Mouse (Mus musculus) spleen, adult 2 months (tissue): ENCODE measurements at regions not wholly inside any gene's neighbourhood (a gene's known extent, or its start where the extent isn't known, plus 50 kb on each side); places are given as distances from the start of the nearest gene placed in this dataset.
A peak's percentile ranks its signal among the peaks of the same experiment; 100 is the strongest.

Experiments used
- DNase-seq, 2 experiments: peaks; one replicate each; pipeline versions ENCODE4 v3.0.0 to v3.0.0-alpha.2; 2012 to 2021; ENCODE audit warnings: low spot score in 2 of 2, low read depth in 1 of 2
- H3K27ac ChIP-seq: fragments of 200-500 bp; 2 replicates; pipeline ENCODE4 v1.5.1; 2012; ENCODE audit warnings: low read length, inconsistent platforms; ENCODE audit not compliant: insufficient read depth
- H3K27me3 ChIP-seq: fragments of 200-500 bp; 2 replicates; pipeline ENCODE4 v1.6.1; 2012; ENCODE audit warnings: mild to moderate bottlenecking, moderate library complexity, low read length, inconsistent platforms; ENCODE audit not compliant: control insufficient read depth, insufficient read depth
- H3K36me3 ChIP-seq: fragments of 200-500 bp; 2 replicates; pipeline ENCODE4 v1.6.1; 2012; ENCODE audit warnings: mild to moderate bottlenecking, low read length, inconsistent platforms; ENCODE audit not compliant: control insufficient read depth, insufficient read depth
- H3K4me1 ChIP-seq: fragments of 200-500 bp; 2 replicates; pipeline ENCODE4 v1.6.1; 2011; ENCODE audit warnings: inconsistent platforms; ENCODE audit not compliant: control insufficient read depth, insufficient read depth, insufficient read length
- H3K4me3 ChIP-seq: fragments of 200-500 bp; 2 replicates; pipeline ENCODE4 v1.5.1; 2011; ENCODE audit warnings: mild to moderate bottlenecking, inconsistent platforms; ENCODE audit not compliant: insufficient read depth, insufficient read length; ENCODE audit errors: extremely low read depth
- CTCF ChIP-seq: fragments of 200-500 bp; IDR thresholded peaks from 2 replicates; pipeline ENCODE4 v1.5.1; 2011; ENCODE audit warnings: mild to moderate bottlenecking, inconsistent platforms; ENCODE audit not compliant: insufficient read depth, insufficient read length, insufficient replicate concordance; ENCODE audit errors: extremely low read depth
- POLR2A ChIP-seq: fragments of 200-500 bp; IDR thresholded peaks from 2 replicates; pipeline ENCODE4 v1.6.1; 2011; ENCODE audit warnings: low read depth, low read length, inconsistent platforms
- WGBS: fragments of 180-500 bp; shearing (Covaris S2); methylation state at CpG from one replicate; pipeline ENCODE4 v1.1.7; 2018; 5-methylcytosine and 5-hydroxymethylcytosine counted together

DNA sequence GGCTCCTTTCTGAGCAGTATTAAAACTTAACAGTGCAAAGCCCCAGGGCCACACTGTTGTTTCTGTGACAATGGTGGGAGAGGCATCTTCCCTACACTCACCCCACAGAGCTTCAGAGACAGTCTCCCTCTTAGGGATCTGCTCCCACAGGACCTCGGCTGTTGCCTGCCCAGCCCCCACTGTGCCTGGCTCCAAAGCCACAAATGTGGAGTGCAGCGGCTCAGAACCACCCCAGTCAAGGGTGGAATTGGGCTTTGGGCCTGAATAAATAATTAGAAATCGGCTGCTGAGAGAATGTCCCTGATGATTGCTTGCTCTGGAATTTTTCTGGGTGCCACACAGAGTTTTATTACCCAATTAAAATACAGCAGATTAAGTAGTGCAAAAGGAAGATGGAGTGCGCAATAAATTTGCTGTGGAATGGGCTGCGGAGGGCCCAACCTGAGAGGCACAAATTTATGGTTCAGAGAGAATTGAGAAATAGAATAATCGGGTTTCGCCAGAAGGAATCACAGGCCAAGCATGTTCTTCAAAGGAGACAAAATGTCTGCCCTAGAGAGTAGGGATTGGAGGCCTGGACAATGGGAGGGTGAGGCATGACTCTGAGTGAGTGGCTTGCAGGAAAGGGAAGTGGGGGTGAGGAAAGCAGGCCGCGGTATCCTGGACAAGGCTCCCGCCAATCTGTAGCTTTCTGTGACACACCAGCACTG, 56.4 kb downstream of the Cd24a start:
- WGBS = 92% methylated on average over 10 of the region's 10 CpGs
- no peaks in the 10 kb centered on the region for H3K36me3 ChIP-seq
- no peak for DNase-seq
- H3K4me3 ChIP-seq = no peak overlapping the region
- H3K27me3 ChIP-seq = no peaks in the 10 kb centered on the region
- TF ChIP-seq CTCF (no peak), POLR2A (no peak)
- H3K27ac ChIP-seq = no peak overlapping the region
- H3K4me1 ChIP-seq = no peaks in the 10 kb centered on the region

DNA sequence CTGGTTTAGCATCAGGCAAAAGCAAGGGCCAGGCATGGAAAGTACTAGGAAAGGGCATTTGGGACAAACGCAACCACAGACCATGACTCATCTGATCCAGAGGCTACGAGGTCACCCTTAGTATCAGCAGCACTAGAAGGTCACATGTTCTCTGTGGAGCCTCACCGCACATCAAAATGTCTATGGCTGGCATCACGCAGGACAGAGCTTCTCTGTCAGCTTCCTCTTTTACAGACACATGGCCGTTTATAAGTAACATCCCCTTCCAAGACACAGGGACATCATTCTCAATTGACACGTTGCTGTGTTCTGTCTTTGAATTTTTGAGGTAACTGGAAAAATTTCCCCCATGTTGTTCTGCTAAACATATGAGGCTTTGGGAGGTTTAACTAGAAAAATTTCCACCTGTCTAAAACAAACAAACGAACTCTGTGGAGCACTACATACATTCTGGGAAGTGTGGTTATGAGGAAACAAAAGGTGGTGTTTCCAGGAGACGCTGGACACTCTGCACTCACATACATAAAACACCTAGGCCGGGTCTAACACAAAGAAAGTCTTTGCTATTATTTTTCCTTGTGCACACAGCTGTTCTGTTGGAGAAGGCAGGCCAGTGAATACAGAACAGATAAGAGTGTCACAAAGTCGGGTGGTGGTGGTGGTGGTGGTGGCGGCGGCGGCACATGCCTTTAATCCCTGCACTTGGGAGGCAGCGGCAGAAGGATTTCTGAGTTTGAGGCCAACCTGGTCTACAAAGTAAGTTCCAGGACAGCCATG, 63.3 kb downstream of the Cd24a start:
- H3K27me3 ChIP-seq = no peaks in the 10 kb centered on the region
- no peak for TF ChIP-seq CTCF
- TF ChIP-seq POLR2A = no peak
- DNase-seq = peak in 1 of 2 experiments; percentile 19
- no peak overlapping the region for H3K4me3 ChIP-seq
- H3K27ac ChIP-seq = no peak overlapping the region
- H3K36me3 ChIP-seq = no peaks in the 10 kb centered on the region
- WGBS = 51% methylated on average over 14 of the region's 14 CpGs
- peaks cover 4% of the 10 kb centered on the region; the same call in 1 of the 2 replicates for H3K4me1 ChIP-seq

DNA sequence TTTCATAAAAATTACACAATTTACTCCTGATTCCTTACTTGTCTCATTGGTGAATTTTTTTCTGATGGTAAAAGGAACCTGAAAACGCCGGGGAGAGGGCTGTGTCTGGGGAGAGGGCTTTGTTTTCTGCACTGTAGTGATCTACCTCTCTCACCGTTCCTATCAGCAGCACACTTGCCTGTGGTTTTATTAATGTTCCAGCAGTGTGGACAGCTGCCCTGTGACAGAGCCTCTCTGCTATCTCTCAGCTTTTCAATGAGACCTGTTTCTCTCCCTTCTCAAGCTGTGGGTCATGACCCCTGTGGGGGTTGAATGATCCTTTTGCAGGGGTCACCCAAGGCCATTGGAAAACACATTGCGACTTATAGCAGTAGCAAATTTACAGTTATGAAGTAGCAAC, 68.2 kb downstream of the Cd24a start:
- no peak overlapping the region for H3K4me3 ChIP-seq
- H3K4me1 ChIP-seq = no peaks in the 10 kb centered on the region; the same call in 1 of the 2 replicates
- no peak overlapping the region for H3K27ac ChIP-seq
- WGBS = 73% methylated on average over 4 of the region's 4 CpGs
- no peaks in the 10 kb centered on the region for H3K36me3 ChIP-seq
- no peak for DNase-seq
- no peaks in the 10 kb centered on the region for H3K27me3 ChIP-seq
- TF ChIP-seq CTCF (no peak), POLR2A (no peak)

DNA sequence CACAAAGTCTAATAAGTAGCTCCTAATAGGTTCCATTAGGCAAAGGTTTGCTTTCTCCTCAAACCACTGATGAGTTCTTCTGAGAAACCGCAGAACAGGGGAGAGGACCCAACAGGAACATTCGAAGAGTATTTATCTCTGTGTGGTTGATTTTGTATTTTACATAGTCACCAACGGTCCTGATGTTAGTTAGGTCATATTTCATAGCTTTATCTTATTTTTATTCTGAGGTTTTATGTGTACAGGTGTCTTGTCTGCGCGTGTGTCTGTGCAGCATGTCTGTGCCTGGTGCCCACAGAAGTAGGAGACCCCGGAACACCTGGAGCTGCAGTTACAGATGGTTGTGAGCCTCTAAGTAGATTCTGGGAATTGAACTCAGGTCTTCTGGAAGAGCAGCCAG, 68.9 kb downstream of the Cd24a start:
- Histone ChIP-seq H3K27ac (no peak overlapping the region), H3K27me3 (no peaks in the 10 kb centered on the region), H3K4me3 (no peak overlapping the region), H3K36me3 (no peaks in the 10 kb centered on the region), H3K4me1 (no peaks in the 10 kb centered on the region; the same call in 1 of the 2 replicates)
- TF ChIP-seq POLR2A = no peak
- no peak for TF ChIP-seq CTCF
- no peak for DNase-seq
- 54% methylated on average over 6 of the region's 6 CpGs for WGBS

DNA sequence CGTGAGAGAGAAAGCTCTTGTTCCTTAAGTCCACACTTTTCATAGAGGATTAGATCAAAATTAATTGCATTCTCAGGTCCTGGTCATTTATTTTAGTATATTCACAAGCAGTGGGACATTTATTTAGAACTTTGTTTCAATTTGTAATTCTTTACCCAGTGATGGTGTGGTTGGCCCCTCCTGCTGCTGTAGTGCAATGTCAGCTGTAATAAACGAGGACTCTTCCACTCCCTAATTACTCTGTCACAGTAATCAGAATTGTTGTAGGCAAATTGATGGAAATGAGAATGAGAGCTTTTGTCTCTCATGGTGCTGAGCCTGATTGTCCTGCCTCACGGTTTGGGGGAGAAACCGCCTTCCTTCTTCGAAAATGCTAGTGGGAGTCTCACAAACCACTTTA, 70.1 kb downstream of the Cd24a start:
- Histone ChIP-seq H3K27ac (no peak overlapping the region), H3K27me3 (no peaks in the 10 kb centered on the region), H3K4me3 (no peak overlapping the region), H3K36me3 (no peaks in the 10 kb centered on the region), H3K4me1 (no peaks in the 10 kb centered on the region)
- WGBS = 85% methylated on average over 5 of the region's 5 CpGs
- no peak for DNase-seq
- TF ChIP-seq POLR2A (no peak), CTCF (no peak)

DNA sequence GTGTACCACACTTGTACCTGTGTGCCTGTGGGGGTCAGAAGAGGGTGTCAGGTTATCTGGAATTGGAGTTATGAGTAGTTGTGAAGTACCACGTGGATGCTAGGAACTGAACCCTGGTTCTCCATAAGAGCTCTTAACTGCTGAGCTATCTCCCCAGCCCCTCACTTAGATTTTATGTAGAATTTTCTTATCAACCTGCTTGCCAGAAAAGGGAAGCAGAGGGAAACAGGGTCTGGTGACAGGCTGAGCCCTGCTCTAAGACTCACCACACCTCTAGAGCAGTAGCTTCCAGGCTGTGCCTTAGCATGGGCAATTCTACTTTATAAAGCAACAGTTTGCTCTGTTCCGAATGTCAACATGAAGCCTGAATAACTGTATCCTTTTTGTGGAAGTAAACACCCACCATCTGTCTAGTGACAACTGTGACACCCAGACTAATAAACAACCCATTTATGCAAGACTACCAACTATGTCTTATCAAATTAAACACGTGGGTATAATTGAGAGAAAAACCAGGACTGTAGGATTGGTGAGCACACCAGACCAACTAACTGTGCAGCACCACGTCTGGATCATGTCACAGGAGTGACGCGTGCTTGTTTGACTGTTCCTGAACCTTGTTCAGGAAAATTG, 70.8 kb downstream of the Cd24a start:
- Histone ChIP-seq H3K4me1 (no peaks in the 10 kb centered on the region), H3K36me3 (no peaks in the 10 kb centered on the region), H3K27ac (no peak overlapping the region), H3K4me3 (no peak overlapping the region), H3K27me3 (no peaks in the 10 kb centered on the region)
- 83% methylated on average over 6 of the region's 6 CpGs for WGBS
- no peak for DNase-seq
- TF ChIP-seq CTCF = no peak
- TF ChIP-seq POLR2A = no peak

DNA sequence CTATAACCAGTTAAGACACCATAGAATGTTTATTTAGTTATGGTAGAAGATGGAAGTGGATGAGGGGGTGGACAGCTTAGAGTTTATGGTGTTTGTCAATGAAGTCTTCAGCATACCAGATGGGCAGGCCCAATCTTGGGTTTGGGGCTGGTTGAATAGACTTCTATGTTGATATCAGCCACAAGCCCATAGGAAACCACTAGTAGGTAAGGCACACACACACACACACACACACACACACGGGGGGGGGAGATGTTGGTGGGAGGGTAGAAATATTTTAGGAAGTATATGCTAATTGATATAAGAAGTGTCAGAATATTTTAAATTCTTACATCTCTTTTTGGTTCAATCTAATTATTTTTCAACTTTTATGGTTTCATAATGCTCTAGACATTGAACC, 72.4 kb downstream of the Cd24a start:
- no peak for DNase-seq
- no peak for TF ChIP-seq POLR2A
- 17% methylated on average over 1 of the region's 1 CpGs for WGBS

More for the DNA sequence above, 72.4 kb downstream of the Cd24a start:
- no peaks in the 10 kb centered on the region for H3K4me1 ChIP-seq
- no peak overlapping the region for H3K27ac ChIP-seq
- no peaks in the 10 kb centered on the region for H3K36me3 ChIP-seq
- H3K4me3 ChIP-seq = no peak overlapping the region
- H3K27me3 ChIP-seq = no peaks in the 10 kb centered on the region
